Mouse (Mus musculus): ENCODE data around the gene Evc2.

Evc2 gene

GRCm38 (mm10) chr5:37338288-37338687 is at the start of gene Evc2:
Evc2 (plus strand) TSS chr5:37338499.
- no peak for DNase-seq

DNA sequence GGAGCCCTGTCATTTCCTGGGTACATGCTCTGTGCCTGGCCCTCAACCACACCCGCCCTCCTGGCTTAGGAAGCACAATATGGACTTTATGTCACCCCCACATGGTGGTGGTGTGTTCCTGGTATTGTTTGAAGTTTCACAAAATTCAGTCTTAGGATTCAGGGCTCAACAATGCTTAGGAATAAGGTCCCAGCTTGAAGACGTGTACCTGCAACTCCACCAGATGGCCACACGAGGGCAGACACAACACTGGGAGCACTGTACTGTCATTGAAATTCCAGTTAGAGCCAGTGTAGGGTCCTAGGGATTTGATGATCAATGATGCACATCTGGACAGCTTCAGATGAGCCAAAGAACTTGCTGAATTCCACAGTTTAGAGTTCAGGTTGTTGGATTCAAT is 49.1 kb upstream of the Evc2 start:
- peak; percentile 46 for DNase-seq

- peak; percentile 28 for DNase-seq
These were observed 47.3 kb upstream of the Evc2 start for GRCm38 (mm10) chr5:37290983-37291382.

GRCm38 (mm10) chr5:37296717-37297116 is 41.6 kb upstream of the Evc2 start:
- DNase-seq, result no peak

- peak; percentile 22 for DNase-seq
These were observed 39.9 kb upstream of the Evc2 start for GRCm38 (mm10) chr5:37298370-37298769.

GRCm38 (mm10) chr5:37310026-37310425 is 28.3 kb upstream of the Evc2 start:
- no peak for DNase-seq

DNA sequence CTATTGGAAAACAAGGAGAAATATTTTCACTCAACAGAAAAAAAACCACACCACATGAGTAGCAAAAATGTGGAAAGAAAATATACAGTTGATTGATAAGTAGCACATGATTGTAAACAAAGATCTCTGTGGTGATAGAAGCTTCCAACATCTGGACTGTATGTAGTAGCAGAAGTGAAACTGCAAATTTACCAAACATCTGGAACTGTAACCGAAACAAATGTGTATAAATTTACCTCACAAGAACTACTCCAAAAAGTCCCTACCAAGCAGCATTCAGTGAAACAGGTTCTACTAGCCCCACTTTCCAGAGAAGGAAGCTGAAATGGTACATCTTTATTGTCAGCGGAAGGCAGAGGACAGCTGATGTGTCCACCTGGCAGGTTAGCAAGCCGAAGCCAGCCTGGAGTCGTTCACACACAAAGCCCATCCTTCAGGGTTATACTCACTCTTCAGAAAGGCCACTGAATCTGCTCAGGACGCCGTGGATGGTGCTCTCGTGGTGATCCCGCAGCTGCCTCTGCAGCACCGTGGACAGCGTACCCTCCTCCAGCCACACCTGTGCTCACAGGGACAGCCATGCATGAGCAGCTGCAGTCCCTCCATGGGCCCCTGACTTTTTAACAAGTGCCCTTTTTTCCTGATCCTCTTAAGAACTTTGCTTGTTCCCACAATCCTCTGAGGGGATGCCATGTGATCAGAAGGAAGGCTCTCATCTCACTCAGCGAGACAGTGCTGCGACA is 25.1 kb upstream of the Evc2 start:
- no peak for DNase-seq

GRCm38 (mm10) chr5:37318715-37319114 is 19.6 kb upstream of the Evc2 start:
- no peak for DNase-seq

- no peak for DNase-seq
These were observed 18.1 kb upstream of the Evc2 start for GRCm38 (mm10) chr5:37320174-37320573.

DNA sequence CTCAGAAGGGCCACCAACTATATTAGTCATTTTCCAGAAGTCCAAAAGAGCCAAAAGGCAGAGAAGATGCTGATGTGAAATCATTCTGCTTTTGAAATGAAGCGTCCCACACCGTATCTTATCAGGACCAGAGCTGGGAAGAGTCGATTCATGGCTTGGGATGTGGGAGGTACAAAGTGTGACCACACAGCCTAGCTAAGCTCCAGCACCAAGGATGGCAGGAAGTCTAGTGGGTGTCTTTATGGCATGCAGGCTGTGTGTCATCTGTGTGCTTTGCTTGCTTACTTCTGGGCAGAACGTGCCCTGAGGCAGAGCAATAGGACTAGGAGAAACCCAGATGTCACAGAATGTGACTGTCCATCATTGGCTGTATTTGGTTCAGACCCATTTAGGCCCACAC is 17.5 kb upstream of the Evc2 start:
- DNase-seq, result no peak

GRCm38 (mm10) chr5:37326675-37327074 is 11.6 kb upstream of the Evc2 start:
- no peak for DNase-seq

DNA sequence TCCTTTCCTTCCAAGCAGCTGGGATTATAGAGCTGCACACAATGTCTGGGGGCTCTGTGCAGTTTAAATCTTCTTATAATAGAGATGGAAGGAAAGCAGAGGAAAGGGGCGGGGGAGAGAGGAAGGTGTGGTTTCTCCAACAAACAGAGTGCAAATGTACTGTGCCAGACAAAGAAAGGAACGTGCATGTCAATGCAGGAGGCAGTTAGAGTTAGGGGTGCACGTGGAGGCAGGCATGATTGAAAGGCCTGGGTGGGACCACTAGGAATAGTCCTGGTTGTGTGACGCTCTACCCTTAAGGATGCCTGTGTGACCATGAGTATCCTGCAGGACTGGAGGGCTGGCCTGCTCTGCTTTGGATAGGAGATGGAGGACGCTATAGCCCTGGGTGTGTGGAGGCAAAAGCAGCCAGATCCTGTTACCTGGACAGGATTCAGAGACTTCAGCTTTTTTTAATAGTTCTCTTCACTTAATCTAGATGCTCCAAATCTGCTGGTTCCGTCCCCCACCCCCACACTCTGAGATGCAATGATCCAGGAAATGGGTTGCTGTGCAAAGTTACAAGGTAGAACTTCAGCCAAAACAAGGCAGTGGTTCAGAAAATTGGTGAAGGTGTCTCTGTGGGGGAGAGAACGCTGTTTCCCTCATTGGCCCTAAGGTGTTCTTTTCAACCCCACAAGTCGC is 7.7 kb upstream of the Evc2 start:
- DNase-seq, result no peak

DNA sequence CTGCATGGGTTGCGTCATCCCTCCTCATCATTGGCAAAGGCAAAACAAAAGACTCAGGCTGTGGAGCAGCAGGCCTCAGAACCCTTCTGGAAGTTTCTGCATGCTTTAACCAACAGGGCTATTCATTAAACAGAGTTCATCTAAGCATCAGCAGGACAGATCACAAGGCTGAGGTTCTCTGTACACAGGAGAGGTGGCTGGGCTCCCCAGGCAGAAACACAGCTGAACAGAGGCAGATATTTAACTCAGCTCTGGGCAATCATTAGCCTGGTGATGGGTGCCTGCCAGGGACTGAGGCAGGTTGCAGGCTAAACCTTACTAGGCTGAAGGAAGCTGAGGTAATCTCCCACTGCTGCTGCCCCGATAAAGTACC is 7.2 kb upstream of the Evc2 start:
- DNase-seq, result no peak

DNA sequence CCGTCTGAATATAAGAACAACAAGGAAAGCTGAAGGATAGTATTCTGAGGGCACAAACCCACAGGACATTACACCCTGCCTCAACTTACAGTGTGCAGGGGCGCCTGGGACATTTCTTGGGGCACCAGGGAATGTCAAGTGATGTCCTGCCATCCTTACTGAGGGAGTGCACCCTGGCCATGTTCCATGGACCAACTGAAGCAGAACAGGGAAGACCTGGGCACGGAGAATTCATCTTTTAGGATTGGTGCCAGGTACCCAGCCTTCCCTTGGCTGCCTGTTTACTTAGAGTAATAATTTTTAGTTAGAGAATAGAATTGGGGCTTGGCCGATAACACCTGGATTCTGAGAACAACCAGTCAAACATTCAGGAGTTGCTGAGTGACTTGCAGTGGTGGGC is 6.2 kb upstream of the Evc2 start:
- DNase-seq, result no peak

DNA sequence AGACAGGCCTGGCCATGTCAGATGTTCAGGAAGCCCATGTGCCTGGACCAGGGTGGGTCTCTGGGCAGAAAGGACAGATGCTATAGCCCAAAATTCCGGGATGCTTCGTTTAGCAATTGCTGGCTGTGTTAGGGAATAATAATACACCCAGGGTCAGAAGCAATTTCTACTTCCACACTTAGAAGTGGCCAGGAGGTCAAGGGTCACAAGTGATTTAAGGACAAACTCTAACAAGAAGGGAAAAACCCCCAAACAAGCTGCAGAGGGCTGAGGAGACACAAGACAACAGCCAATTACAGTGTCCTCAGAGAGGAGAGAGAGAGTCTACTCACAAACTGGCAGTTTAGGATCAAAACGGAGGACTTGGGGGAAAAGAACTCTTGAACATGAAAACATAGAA is 3.2 kb upstream of the Evc2 start:
- no peak for DNase-seq

- DNase-seq, result peak; percentile 10
These were observed 1.7 kb upstream of the Evc2 start, which contains the start of gene Evc for GRCm38 (mm10) chr5:37336485-37337105. Evc (minus strand) TSS chr5:37336894.

GRCm38 (mm10) chr5:37337696-37338095 is 603 bp upstream of the Evc2 start:
- no peak for DNase-seq

- no peak for DNase-seq
These were observed 5.7 kb downstream of the Evc2 start for GRCm38 (mm10) chr5:37343962-37344361.

DNA sequence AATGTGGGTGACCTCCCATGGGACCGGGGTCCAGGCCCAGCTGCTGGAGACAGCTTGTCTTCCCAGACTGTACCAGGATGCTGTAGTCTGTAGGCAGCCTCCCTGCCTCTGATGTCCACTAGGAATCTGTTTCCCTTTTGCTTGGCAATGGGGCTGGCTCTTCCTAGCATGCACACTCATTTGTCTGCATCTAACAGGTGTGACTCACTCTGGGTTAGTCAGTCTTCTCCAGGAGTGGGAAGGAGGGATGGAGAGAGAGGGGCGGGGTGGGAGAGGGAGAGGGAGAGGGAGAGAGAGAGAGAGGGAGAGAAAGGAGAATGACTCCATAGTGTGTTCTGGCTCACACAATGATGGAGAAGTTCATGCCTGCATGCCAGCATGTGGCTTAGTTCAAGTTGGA is 13.5 kb downstream of the Evc2 start:
- DNase-seq, result no peak

DNA sequence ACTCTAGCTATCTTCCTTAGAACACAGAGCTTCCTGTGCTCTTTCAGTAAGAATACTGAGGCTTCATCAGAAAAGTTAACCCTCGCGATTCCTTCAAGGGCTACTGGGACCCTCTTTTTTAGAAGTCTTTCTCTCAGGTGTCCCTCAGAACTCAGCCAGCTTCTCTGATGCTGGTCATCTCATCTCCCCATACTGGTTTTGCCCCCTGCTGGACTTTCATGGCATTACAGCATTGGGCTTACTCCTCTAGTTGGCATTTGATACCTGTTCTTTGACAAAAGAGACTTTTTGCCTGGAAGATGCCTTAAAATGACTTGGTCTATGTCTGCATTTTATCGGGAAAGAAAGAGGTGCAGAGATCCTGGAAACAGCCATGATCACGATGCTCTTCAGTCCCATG is 16.1 kb downstream of the Evc2 start:
- DNase-seq, result peak; percentile 20

DNA sequence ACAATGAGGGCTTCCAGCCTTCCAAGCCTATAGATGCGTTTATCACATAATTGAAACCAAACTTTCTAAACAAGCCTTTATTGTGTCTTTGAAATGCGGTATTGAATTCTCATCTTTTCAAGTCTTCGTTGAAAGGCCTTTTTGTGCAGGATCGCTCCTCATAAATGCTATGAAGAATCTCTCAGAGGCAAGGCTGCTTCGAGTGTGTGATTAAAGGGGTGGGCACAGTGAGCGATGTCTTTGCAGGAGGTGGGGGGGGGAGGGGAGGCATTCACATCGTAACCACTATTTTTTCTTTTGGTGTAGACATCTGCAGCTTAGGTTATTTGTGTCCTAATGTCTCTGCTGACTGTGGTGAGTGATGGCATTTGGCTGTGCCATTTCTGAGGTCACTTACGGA is 17.7 kb downstream of the Evc2 start:
- DNase-seq, result no peak

DNA sequence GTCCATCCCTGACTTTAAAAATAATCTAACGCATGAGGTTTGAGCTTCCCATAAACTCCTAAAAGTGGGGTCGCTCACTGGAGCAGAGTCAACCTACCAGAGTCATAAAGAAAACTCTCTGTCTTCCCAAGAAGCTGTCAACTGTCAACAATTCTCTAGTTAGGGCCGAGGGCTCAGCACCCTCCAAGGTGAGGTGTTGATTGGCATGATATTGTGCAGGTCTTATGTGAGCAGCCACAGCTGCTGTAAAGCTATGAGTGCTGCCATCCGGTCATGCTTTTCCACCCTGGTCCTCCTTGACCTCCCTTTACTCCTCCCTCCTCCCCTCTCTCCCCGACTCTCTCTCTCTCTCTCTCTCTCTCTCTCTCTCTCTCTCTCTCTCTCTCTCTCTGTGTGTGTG is 24.3 kb downstream of the Evc2 start:
- DNase-seq, result no peak

GRCm38 (mm10) chr5:37363284-37363683 is 25.0 kb downstream of the Evc2 start:
- DNase-seq, result no peak

GRCm38 (mm10) chr5:37365751-37366150 is 27.5 kb downstream of the Evc2 start:
- no peak for DNase-seq

All from cerebellum, adult 8-10 months (tissue).